Mouse (Mus musculus): ENCODE data around the gene Prkcz.

Prkcz gene

GRCm38 (mm10) chr4:155315031-155315430 lies 46.1 kb downstream of the Prkcz start:
- no peak for DNase-seq (ENCODE audit: low spot score in 2 of 2)

DNA sequence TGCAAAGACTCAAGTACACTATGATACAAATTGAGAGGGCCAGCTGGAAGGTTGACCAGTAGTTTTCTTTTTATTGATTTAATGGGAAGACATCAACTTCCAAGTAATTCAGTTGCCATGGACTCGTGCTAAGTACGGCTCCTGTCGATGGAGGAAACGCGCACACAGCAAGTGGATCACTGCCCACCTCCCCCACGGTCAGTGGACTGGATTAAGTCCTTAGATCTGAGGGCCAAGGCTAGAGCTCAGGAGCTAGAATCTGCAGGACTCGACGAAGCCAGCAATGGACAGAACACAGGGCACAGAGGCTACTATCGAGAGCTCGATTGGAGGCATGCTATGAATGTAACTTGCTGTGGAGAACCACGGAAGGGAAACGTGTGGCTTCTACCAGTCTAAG lies 52.5 kb downstream of the Prkcz start:
- no peak for DNase-seq (ENCODE audit: low spot score in 2 of 2)

- DNase-seq (ENCODE audit: low spot score in 2 of 2): peak; percentile 77 to 79
Measured at GRCm38 (mm10) chr4:155308068-155308467, 53.1 kb downstream of the Prkcz start.

- DNase-seq (ENCODE audit: low spot score in 2 of 2): no peak
Measured at GRCm38 (mm10) chr4:155307591-155307990, 53.6 kb downstream of the Prkcz start.

- no peak for DNase-seq (ENCODE audit: low spot score in 2 of 2)
Measured at GRCm38 (mm10) chr4:155306356-155307242, 54.6 kb downstream of the Prkcz start.

GRCm38 (mm10) chr4:155305531-155306031 lies 55.6 kb downstream of the Prkcz start:
- peak; percentile 53 to 67 for DNase-seq (ENCODE audit: low spot score in 2 of 2)

DNA sequence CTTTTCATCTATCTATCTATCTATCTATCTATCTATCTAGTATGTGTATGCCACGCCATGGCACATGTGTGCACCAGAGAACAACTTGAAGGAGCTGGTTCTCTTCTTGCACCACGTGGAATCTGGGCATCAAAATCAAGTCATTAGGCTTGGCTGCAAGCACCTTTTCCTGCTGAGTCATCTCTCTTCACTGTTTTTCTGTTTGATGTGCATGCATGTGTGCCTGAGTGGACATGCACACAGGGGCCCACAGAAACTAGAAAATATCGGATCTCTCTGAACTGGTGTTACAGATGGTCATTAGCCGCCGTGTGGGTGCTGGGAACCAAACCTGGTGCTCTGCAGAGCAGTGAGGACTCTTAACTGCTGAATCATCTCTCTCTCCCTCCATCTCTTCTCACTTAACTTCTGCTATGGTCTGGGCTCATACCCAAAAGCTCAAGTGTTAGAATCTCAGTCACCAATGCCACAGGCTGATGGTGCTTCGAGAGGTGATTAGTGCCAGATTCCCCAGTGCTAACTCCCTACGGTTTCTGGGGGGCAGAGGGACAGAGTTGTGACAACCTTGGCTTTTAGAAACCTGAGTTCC lies 56.6 kb downstream of the Prkcz start:
- no peak for DNase-seq (ENCODE audit: low spot score in 2 of 2)

- DNase-seq (ENCODE audit: low spot score in 2 of 2): no peak
Measured at GRCm38 (mm10) chr4:155301965-155302364, 59.2 kb downstream of the Prkcz start.

GRCm38 (mm10) chr4:155301098-155301447 lies 60.1 kb downstream of the Prkcz start:
- DNase-seq (ENCODE audit: low spot score in 2 of 2): no peak

GRCm38 (mm10) chr4:155300421-155301097 lies 60.6 kb downstream of the Prkcz start:
- no peak for DNase-seq (ENCODE audit: low spot score in 2 of 2)

DNA sequence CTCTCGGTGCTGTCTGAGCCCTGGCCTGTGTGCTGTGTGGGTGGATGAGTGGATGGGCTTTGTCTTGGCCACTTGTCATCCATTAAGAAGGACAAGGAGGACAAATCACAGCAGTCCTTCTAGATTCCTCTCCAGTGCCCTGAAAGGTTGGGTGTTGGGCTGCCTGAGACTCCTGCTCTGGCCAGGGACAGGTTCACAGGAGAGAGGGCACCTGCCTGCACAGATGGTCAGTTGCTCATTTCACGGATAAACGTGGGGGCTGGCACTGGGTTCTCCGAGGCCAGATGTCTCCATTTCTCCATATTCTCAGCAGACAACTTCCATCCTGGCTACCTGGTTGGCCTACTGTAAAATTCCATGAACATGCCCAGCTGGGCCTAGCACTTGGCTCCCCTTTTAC lies 62.3 kb downstream of the Prkcz start:
- no peak for DNase-seq (ENCODE audit: low spot score in 2 of 2)

DNA sequence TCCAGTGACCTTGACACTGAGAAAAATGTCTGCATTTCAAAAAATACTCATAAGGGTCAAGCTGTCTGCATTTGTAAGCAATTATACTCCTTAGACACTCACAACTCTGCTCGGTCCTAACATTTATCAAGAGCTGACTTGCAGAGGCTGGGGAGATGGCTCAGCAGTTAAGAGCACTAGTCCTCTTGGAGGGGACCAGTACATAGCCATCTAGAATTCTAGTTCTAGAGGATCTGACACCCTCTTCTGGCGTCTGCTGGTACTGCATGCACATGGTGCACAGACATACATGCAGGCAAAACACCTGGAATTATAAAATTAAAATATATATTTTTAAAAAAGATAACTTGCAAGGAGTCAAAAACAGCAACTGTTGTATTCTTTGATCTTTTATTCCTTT lies 64.1 kb downstream of the Prkcz start:
- no peak for DNase-seq (ENCODE audit: low spot score in 2 of 2)

DNA sequence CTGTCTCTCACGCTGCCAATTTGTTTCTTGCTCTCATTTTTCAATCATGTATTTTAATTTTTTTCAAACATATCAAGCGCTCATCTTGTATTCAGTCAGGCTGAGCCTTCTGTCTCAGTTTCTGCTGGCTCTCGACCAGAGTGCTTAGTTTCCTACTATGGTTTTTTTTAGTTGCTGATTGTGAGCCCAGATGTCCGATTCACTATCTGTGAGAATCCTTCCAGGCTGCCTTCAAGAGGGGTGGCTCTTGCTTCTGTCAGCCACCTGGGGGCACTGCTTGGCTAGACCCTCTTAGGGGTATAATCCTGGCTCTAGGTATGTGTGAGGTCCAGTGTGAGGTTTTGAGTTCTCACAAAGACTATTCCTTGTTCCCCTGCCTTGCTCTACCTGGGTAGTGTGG lies 65.2 kb downstream of the Prkcz start:
- DNase-seq (ENCODE audit: low spot score in 2 of 2): peak; percentile 40 to 55

- DNase-seq (ENCODE audit: low spot score in 2 of 2): no peak
Measured at GRCm38 (mm10) chr4:155295026-155295590, 66.1 kb downstream of the Prkcz start.

- no peak for DNase-seq (ENCODE audit: low spot score in 2 of 2)
Measured at GRCm38 (mm10) chr4:155294381-155294780, 66.8 kb downstream of the Prkcz start.

DNA sequence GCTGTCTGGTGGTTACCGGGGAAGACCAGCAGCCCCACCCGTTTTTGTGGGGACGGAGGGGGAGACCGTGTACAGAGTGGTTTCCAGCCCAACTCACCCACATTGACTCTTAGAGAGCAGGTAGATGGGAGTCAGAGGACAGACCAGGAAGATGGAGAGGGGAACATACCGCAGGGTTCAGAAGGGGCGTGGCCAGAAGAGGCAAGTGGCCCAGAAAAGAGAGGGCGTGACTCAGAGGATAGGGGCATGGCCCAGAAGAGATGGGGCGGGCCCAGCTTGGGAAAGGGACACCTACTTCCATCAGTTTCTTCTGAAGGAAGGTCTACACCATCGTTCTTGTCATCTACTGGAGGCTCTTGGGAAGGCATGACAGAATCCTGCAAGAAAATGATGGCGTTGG lies 68.3 kb downstream of the Prkcz start:
- DNase-seq (ENCODE audit: low spot score in 2 of 2): no peak

DNA sequence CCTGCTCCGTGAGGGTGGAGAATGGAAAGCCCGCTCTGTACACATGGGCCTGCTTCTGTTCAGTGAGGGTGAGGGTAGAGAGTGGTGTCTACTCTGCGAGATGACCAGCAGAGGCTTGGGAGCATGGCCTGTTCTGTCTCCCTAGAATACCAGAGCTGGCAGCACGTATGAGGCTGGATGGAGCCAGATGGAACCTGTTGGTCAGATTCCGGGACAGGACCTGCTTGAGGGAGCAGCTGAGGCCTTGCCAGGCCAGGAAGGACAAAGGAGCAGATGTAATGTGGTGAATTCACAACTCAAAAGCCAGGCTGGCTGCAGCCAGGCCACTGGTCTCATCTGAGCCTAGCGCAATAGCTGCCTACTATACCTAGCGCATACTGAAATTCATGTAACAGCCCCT lies 71.1 kb downstream of the Prkcz start:
- no peak for DNase-seq (ENCODE audit: low spot score in 2 of 2)

- no peak for DNase-seq (ENCODE audit: low spot score in 2 of 2)
Measured at GRCm38 (mm10) chr4:155288586-155288985, 72.6 kb downstream of the Prkcz start.

DNA sequence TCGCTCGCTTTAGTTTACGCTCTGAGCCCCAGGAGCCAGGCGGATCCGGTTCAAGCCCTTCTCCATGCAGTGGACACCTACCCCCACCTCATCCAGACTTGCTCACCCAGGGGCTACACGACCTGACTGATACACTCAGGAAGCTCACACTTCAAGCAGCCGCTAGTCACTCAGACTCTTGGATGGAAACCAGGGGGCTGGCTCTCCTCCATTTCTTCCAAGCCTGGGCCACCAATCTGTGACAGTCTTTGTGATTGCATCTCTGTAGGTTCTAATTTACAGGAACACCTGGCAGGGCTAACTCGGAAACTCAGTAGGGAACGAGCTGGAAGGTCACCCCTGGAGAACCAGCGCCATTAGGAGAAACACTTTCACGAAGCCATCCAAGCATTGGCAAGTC lies 73.4 kb downstream of the Prkcz start:
- DNase-seq (ENCODE audit: low spot score in 2 of 2): no peak

GRCm38 (mm10) chr4:155286090-155286489 lies 75.1 kb downstream of the Prkcz start:
- no peak for DNase-seq (ENCODE audit: low spot score in 2 of 2)

DNA sequence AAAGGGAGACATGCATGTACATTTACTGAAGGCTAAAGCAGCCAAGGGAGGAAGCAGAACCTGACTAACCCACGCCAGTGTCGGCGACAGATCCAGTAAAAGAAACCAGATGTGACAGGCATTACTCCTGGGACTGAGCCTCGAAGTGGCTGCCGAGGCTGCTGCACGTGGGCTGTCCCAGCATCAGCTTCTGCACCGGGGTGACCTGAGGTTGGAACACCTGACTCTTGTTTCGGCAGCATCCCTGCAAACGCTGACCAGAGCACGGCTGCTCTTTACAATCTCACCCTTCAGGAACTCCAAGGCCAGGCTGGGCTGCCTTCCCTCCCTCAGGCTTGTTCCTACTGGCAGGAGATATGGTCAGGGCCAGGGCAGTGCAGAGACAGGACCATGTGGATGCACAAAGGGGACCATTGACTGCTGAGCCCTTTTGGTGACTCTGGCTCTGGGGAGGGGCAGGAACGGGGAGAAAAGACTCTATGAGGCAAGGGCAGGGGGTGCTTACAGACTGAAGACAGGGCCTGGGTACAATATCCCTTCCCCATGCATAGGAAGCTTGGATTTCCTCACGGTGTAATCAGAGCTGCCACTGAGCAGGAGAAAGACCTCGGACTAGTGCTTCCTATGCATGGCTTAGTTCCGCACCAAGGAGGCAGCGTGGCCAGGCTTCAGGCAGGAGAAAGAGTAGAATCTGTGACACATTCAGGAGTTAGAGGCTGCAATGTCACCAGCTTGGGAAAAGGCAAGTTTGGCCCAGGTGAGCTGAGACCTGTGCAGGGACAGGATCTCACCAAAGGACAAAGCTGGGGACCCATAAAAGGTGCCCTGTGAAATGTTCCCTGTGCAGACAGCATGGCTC lies 76.4 kb downstream of the Prkcz start:
- no peak for DNase-seq (ENCODE audit: low spot score in 2 of 2)
